Mouse (Mus musculus) gonadal fat pad, adult 2 months (tissue): ENCODE results near the gene Slc10a6. TPM values are rescaled to one million over a fixed set of nuclear protein-coding genes. Genes with fewer than 3 reads are reported as not detected.

ENCODE experiments used
- DNase-seq: peaks from one replicate; pipeline ENCODE4 v3.0.0-alpha.2; 2012; ENCODE audit warnings: low read depth
- polyA plus RNA-seq: library from polyadenylated mRNA; depleted of rRNA; stranded (reverse); fragments of >200 nt; gene quantifications from 2 replicates; pipeline ENCODE4 v1.2.3, GENCODE M21; 2012

The Slc10a6 gene
- polyA plus RNA-seq, 1 experiment = 6.5 TPM

DNA sequence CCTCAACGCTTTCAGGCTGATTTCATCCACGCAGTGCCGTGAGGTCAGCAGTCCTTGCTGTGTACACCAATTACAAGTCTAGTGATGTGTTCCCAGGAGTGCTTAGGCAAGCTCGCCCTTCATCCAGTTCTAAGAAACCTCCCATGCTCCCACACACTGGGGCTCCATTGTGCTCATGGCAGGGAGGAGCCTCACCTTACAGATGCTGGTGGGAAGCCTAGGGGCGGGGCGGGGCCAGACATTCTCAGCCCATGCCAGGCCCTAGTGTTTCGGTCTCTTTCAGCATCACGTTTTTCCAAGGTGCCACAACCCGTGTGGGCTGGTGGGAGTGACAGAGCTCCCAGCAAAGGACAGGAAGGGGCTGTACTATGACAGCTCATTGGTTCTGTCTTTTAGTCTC lies 12.0 kb downstream of the Slc10a6 start:
- DNase-seq = no peak

DNA sequence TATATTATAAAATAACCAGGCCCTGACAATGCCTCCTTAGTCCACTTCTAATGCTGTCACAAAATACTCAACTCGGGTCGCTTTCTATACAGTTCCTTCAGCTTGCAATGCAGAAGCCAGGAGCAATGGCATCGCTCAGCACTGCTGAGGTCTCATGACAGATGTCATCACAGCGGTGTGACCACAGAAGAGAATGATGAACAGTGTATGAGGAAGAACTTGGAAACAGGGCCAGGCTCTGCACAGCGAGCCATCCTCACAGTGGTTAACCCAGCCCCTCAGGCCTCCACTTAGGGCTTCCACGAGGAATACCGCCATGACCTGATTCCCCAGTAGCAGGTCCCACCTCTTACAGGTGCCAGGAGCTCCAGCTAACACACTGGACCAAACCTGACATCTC lies 14.8 kb downstream of the Slc10a6 start:
- no peak for DNase-seq

DNA sequence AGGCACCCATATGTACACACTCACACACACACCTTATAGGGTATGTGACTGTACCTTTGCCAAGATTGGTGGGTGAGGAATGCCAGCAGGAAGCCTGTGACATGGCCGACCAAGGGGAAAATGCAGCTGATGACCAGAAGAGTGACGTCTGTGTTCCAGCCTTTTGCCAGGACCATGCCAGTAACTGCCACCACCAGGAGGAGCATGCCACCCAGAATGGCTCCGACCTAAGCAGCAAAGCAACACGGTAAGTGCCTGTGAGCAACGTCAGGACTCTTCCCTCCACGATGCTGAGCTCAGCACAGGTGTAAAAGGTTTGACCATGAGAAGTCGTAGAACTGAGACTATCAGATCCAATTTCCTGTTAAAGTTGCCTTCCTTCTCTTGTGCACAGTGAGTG lies 16.9 kb downstream of the Slc10a6 start:
- DNase-seq = no peak

DNA sequence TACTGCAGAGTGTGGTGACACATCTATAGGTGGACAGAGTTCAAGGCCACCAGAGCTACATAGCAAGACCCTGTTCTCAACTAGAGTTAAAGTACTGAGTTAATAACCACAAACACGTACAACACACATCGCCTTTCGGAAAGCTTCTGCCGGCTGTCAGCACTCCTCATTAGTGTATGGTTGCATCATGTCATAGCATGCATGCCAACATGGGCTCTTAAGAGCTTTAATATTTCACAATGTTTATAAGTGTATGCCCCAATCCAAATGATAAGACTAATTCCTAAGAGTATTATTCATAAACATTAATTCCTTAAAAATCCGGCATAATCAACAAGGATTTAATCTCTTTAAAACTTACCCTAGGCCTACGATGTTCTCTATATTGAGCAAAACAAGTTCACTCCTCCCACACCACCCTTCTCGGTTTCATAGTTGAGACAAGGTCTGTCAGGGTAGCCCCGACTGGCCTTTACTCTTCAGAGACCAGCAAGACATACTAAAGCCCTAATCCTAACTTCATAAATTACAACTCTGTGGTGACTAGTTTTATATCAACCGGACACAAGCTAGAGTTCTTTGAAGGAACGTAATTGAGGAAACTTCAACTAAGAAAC lies 18.2 kb downstream of the Slc10a6 start:
- peak; percentile 79 for DNase-seq

DNA sequence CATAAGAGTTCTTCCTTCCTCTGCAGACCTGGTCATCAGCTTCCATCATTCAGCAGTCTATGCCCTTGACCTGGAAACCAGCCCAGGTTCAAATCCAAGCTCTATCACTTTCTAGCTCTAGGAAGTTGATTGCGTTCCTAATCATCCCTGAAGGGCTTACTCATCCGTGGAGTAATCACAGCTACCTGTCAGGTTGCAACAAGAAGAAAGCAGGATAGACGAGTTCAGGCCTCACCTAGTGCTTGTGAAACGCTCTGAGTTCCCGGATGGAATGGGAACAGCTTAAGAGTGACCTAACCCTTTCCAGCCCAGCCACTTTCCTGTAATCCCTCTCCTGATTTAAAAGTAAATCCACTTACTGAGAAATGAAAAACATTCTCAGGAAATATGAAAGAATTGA lies 19.1 kb downstream of the Slc10a6 start:
- DNase-seq = peak; percentile 98

DNA sequence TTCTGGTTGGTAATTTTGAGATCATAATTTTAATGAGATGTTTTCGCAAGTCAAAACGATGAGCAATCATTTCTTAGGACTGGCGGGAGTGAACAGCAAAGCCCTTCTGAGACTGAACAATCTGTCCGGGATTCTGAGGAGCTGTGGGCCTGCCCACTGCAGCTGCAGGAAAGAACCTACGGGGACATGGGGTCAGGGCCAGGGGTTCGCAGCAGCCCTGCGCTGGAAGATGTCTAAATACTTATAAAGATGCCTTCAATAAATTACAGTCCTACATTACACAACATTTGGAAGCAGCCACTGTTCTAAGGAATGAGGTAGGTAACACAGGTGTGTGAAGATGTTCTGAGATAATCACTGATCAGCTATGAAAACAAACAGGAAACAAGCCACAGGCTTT lies 23.5 kb downstream of the Slc10a6 start:
- DNase-seq = no peak

DNA sequence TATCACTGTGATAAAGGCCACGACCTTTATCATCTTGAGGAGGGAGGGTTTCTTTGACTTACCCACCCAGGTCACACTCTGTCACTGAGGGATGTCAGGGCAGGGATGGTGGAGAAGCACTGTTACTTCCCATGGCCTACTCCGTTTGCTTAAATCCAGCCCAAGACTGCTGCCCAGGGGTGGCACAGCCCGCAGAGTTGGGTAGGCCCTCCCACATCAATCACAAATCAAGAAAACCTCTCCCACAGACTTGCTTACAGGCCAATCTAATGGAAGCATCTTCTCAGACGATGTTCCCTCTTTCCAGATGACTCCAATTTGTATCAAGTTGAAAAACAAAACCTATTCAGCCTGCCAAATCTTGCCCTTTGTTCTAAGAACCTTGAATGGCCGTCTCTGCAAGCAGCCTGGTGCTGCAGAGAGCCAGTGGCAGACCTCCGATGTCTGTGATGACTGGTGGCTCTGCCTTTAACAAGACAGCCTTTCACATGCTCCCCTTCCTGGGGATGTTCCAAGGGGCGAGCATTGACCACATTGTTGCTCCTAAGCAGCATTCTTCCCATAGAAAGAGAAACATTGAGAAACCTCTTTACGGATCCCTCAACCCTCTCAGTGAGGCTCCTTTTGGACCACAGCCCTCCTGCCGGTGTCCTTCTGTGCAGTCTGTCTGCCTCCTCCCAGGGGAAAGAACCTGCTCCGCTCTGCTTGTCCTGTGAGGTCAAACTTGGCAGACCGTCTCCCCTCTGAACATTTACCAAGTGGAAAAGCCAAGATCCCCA lies 25.9 kb downstream of the Slc10a6 start:
- DNase-seq = no peak

DNA sequence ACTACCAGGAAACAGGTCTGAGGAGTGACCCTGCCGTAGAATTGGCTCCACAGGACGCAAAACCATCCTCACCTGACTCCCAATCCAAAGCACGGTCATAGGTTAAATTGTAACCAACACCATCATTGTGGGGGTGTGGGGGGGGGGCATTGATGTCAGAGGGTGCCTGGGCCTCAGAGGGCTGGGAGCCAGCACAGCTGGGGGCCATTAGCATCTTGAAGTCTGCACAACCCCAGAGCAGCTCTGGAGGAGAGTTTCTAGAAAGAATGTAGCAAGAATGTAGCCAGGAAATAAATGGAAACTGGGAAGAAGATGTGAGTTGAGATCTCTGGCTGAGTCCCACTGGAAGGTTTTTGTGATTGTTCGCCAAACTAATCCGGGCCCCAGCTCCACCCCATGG lies 30.3 kb downstream of the Slc10a6 start:
- DNase-seq = no peak

DNA sequence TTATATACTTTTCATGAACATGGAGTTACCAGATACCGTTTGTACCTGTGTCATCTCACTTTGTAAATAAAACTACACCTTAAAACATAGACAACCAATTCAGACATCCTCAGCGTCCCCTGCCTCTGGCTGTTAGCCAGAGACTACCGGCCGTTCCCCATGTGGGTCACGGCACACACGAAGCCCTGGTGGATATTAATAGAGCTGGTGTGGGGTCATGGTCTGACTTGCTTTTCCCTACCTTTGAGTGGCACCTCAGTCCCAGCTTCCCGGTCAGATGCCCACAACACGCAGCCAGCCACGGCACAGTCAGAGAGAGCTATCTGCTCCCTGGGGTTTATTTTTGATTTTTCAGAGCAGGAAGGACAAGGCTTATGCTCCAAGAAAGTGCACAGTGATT lies 30.9 kb downstream of the Slc10a6 start:
- no peak for DNase-seq

DNA sequence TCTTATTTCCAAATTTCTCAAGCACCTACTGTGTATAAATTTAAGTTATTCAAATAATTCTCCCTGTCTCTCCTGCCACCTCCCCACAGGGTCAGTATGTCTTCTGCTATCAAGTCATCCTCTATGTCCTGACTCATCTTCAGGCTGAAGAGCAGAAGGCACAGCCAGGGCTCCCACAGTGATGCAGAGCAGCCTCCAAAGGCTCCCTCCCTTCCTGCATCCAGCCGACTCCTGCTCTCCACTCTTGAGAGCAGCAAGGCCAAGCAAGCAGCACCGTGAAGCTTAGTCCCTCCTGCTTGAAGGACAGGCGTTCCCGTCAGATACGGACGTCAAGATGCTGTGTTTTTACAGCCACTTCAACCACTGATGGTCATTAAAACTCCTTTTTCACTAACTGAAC lies 31.6 kb downstream of the Slc10a6 start:
- no peak for DNase-seq

DNA sequence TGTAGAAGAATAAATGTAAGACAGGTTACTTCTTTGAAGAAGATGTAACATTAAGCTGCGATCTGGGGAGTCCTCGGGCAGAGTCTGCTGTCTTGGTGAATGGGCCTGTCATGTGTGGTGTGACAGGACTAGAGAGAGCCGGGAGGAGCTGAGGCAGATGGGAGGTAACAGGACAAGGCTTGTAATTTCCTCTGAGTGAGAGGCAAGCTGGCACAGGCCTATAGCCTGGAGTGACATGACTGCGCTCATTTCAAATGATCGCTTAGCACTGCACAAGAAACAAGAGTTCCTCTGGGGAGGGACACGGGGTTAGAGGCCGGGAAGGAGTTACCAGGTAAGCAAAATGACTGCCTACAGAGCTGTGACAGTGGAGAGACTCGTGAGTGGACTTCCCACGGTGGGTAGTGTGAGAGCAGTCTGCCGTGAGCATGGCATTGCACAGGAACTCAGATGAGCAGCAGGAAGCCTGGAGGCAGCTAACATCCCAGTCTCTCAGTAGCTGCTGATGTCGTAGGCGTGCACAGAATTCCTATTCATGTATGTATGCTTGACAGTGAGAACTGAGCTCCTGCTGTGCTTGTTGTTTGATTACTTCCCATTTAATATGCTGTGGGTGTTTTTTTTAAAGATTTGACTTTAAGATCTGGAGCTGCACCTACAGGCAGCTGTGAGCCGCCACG lies 32.6 kb downstream of the Slc10a6 start:
- DNase-seq = peak; percentile 90

DNA sequence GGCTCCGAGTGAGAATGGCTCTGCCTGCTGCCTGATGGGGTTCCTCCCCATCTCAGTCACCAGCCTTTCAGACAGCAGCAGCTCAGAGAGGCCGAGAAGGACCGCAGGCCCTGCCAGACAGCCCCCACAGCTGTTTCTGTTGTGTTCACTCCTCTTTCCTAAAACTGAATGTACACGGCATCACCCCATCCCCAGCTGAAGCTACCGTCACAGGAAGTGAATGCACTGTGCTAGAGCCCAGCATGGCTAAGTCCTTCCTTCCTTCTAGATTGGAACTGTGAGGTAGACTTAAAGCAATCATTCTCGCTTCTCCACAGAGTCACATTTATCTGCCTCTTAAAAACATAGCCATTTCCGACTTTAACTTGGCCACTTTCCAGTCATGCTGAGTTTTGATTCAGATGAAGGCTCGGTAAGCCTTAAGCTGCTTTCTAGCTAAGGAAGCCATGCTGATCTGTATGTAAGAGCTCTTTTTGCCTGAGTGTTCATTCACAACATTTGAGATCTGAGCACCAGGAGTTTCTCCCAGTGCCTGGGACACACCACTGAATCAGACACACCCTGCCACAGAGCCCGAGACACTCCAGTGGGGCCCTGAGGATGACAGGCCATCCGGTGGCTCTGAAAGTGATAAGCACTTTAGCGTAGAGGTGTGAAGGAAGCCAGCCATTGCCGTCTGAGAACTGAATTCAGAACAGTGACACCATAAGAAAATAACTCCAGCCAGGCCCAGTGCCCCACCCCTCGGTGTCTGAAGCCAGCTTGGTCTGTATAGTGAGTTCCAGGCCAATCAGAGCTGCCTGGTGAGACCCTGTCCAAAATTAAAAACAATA lies 33.6 kb downstream of the Slc10a6 start:
- DNase-seq = no peak

DNA sequence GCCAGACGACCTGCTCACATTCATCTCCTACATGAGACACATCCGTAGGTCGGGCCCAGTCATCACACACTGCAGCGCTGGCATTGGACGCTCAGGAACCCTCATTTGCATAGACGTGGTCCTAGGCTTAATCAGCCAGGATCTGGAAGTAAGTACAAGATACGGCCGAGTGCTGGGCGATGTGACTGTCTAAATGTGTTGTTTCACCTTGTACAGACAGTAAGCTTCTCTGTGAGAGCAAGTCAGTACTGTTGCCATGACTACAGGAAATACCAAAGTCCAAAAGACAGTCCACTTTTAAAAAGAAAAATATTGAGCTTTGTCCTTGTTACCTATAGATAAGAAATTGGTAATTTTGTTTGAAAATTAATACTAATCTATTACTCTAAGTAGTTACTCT lies 35.6 kb downstream of the Slc10a6 start:
- DNase-seq = no peak

DNA sequence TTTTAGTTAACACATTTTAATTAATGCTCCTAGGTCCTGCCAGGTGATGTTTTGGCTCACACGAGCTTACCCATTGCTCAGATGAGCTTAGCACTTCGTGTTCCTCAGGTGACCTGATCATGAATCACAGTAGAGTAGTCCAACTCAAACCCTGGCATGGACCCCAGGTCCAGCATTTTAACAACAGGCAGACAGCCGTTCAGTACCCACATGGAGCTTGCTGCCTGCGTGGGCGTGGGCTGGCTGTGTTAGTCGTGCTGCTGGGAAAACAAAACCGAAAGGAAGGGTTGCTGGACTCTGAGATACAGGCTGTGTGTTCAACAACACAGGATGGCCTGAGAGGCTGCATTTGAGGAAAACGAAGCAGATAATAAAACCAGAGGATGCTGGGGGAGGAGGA lies 36.5 kb downstream of the Slc10a6 start:
- DNase-seq = no peak

DNA sequence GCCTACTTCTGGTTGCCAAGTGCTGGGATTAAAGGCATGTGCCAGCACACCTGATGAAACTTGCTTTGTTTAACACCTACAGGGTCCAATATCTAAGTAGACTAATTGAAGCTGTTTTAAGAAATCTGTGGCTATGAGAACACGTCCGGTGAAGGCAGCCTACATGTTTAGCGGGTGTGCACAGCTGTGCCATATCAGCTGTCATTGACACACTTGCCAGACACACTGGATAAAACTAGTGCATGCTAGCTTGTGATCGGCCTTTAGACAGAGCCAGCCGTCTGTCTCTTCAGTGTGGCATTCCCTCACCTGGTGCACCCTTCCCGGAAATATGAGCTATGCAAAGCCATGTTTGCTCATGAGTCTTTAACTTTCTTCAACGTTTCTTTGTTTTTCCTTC lies 37.4 kb downstream of the Slc10a6 start:
- no peak for DNase-seq

DNA sequence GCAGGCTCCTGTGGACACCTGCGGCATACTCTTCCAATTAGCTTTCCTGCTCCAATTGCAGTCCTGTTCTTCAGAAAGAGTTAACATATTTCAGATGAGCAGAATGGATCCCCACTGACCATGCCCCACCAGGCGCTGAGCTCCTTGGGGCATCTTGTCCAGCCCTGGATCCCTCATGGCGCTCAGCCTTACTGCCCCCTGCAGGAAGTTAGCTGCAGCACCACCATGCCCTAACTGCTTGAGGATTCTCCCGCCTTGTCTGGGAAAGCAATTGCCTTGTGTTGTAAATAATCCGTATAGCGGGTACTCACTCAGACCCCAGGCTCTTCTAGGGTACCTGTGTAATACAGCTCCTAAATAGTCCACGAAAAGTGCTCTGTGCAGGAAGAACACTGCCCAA lies 42.0 kb downstream of the Slc10a6 start:
- no peak for DNase-seq

DNA sequence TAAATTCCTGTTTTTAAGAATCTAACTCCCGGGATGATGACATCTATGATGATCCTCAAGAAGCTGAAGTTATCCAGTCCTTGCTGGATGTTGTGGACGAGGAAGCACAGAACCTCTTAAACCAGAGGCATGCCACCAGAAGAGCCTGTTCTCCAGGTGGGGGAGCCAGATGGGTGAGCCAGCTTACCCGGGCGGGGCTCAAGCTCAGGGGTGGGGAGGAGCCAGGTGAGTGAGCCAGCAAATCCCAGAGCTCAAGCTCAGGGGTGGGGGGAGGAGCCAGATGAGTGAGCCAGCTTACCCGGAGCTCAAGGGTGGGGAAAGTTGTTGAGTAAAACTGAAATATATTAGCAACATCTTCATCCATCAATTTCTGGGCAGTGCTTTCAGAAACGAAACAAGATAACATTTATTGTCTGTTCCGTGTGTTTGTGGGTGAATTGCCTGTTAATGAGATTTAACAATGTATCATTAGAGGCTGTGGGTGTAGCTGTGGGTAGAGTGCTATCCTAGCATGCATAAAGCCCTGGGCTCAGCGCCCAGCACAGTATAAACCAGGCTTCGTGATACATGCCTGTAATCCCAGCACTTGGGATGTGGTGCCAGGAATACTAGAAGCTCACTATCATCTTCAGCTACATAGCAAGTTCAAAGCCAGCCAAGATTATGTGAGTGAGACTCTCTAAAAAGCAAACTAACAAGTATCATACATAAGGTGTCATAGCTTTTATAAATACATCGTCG lies 49.4 kb downstream of the Slc10a6 start:
- DNase-seq = peak; percentile 68

DNA sequence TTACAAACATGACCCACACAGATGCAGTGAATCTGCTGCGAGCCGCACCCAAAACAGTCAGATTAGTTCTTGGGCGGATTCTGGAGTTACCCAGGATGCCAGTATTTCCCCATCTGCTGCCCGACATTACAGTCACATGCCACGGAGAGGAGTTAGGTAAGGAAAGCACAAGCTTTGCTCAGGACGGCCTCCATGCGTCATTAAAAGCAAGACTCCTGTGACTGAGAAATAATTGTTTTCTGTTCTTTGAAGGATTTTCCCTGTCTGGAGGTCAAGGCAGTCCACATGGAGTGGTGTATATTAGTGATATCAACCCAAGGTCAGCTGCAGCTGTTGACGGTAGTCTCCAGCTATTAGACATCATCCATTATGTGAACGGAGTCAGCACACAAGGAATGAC lies 59.8 kb downstream of the Slc10a6 start:
- DNase-seq = no peak

DNA sequence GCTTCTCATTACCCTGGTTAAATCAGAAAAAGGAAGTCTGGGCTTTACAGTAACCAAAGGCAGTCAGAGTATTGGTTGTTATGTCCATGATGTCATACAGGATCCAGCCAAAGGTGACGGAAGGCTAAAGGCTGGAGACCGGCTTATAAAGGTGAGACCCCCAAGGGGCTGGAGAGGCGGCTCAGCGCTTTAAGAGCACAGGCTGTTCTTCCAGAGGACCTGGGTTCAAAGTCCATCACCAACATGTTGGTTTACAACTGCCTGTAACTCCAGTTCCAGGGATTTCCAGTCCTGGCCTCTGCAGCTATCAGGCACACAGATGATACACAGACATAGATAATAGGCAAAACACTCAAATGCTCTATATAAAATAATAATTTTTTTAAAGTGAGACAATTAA lies 61.2 kb downstream of the Slc10a6 start:
- no peak for DNase-seq

DNA sequence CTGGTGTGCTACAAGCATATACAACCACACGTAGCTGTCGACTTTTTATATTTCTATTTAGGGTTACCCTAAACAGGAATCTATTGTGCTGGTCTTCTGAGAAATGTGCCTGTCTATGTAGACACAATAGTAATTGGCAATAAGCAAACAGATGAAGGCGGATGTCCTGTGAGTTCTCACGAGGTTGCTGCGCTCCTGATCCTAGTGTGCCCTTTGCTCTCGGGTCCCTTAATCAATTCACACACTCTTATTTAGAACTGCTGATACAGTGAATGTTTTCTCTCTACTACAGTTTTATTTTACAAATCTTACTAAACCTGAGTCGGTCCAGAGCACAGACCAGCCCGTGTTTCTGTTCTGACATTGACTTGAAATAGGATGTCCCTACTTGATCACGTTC lies 68.7 kb downstream of the Slc10a6 start:
- no peak for DNase-seq
